Mouse (Mus musculus): Measurements from ENCODE around the gene Adcy9.

DNA sequence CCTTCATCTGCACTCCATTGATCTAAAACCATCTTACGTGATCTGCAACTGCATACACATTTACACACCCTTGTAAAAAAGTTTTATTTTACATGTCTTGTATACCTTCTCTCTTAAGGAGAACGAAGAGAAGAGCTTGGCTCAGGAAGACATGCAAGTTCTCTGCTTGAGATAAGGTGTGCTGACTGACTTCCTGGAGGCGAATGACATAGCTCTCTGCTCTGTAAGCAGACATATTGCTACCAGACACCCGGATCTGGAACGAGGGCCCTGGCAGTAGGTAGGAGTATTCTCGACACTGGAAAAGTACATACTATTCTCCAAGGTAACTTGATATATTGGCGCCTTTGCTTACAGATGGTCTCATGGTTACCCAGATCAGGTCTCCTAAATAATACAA is 22.7 kb downstream of the Adcy9 start:
- TF ChIP-seq CTCF (IDR thresholded peaks at IDR 0.05; ENCODE audit: low read depth) (no peak), EP300 (IDR thresholded peaks at IDR 0.05; ENCODE audit: low read depth) (no peak)
